Mouse (Mus musculus): Measurements from ENCODE around the gene Tnnt1. TPM values are rescaled to one million over a fixed set of nuclear protein-coding genes. Genes with fewer than 3 reads are reported as not detected.

Gene Tnnt1
- total RNA-seq (2014; rRNA removed; ENCODE audit: low replicate concordance) (27.4 and 28.3 TPM in 2 replicates), polyA plus RNA-seq (2015; fragmentation: Nextera tagmentation; extraction: Ambion mirVana) (93.7 and 106 TPM in 2 replicates)

DNA sequence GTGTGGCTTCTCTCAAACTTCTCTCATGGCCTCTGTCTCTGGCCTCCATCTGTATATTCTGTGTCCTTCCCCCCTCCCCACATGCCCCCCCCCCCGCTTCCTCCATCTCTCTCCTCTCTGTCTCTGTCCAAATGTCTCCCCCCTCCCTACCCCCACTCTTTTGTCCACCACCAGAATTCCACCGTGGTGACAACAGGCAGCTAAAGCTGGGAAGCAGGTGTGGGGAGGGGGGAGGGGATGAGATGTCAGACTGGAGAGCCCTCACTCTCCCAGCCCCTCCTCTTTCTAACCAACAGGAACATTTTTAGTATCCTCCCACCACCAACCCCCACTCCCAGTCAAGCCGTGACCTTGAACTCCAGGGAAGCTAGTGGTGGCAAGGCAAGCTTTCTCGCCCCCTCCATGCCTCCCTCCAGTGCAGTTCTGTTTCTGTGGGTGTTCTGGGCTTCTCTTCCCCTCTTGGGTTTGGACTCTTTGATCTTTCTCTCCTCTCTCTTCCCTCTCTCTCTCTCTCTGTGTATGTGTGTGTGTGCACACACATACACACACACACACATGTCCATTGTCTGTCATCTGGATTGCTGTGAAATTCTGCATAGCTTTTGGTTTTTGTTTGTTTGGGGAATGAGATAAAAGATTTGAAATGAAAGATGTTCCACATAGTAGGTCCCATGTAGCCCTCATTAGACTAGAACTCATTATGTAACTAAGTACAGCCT lies at the start of gene Tnnt1:
Gene Tnnt1, minus strand, starts transcription at position 51 of the 719 bp plus-strand sequence.
- peak; percentile 86 for TF ChIP-seq EP300 (IDR thresholded peaks at IDR 0.05; ENCODE audit: low read depth)
- TF ChIP-seq CTCF (IDR thresholded peaks at IDR 0.05; ENCODE audit: low read depth) = 0 out of 2 replicates have a peak, but pooled peaks have one; percentile 10
- Histone ChIP-seq H3K4me3 (ENCODE audit: low read depth, low read length) (no peak within 1 kb of the TSS), H3K27ac (ENCODE audit: low read depth) (peak within 1 kb of the TSS; percentile 89), H3K9ac (replicated peaks; ENCODE audit: low read depth, low read length) (peak within 1 kb of the TSS; percentile 29; the same call in 1 of the 2 replicates), H3K4me1 (ENCODE audit: control insufficient read depth, insufficient read depth) (peaks cover 59% of the 10 kb centered on the region), H3K36me3 (replicated peaks; ENCODE audit: control insufficient read depth, insufficient read depth, low read length) (peaks cover 25% of the 10 kb centered on the region), H3K9me3 (replicated peaks; ENCODE audit: control insufficient read depth, low read length) (no peaks in the 10 kb centered on the region), H3K4me2 (ENCODE audit: low read depth, low read length) (no peak within 1 kb of the TSS), H3K27me3 (ENCODE audit: control insufficient read depth, insufficient read depth, low read length) (no peaks in the 10 kb centered on the region)
- DNase-seq (ENCODE audit: low spot score) (peak; percentile 88), ATAC-seq (ENCODE audit: insufficient read depth, low read depth) (peak; percentile 73)
- 16% methylated on average over 3 of the region's 4 CpGs for WGBS

DNA sequence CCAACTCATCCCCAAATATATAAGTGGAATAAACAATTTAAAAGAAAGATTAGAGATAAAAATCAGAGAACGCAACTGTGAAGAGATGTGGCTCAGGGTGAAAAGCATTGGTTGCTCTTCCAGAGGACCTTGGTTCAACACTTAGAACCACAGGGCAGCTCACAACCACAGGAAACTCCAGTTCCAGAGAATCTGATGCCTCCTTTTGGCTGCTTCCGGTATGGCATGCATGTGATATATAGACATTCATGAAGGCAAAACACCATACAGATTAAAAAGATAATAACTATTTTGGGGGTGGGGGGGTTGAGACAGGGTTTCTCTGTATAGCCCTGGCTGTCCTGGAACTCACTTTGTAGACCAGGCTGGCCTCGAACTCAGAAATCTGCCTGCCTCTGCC lies 46.5 kb upstream of the Tnnt1 start:
- no peaks in the 10 kb centered on the region for H3K9me3 ChIP-seq (replicated peaks; ENCODE audit: control insufficient read depth, low read length)
- no peak overlapping the region for H3K9ac ChIP-seq (replicated peaks; ENCODE audit: low read depth, low read length)
- no peak overlapping the region for H3K27ac ChIP-seq (ENCODE audit: low read depth)
- H3K27me3 ChIP-seq (ENCODE audit: control insufficient read depth, insufficient read depth, low read length) = no peaks in the 10 kb centered on the region
- no peaks in the 10 kb centered on the region for H3K4me1 ChIP-seq (ENCODE audit: control insufficient read depth, insufficient read depth)
- H3K4me2 ChIP-seq (ENCODE audit: low read depth, low read length) = no peak overlapping the region
- no peaks in the 10 kb centered on the region for H3K36me3 ChIP-seq (replicated peaks; ENCODE audit: control insufficient read depth, insufficient read depth, low read length)
- DNase-seq (ENCODE audit: low spot score) (no peak), ATAC-seq (ENCODE audit: insufficient read depth, low read depth) (no peak)
- no peak for TF ChIP-seq EP300 (IDR thresholded peaks at IDR 0.05; ENCODE audit: low read depth)
- no peak for TF ChIP-seq CTCF (IDR thresholded peaks at IDR 0.05; ENCODE audit: low read depth)
- no peak overlapping the region for H3K4me3 ChIP-seq (ENCODE audit: low read depth, low read length)
- 83% methylated on average over 3 of the region's 3 CpGs for WGBS

DNA sequence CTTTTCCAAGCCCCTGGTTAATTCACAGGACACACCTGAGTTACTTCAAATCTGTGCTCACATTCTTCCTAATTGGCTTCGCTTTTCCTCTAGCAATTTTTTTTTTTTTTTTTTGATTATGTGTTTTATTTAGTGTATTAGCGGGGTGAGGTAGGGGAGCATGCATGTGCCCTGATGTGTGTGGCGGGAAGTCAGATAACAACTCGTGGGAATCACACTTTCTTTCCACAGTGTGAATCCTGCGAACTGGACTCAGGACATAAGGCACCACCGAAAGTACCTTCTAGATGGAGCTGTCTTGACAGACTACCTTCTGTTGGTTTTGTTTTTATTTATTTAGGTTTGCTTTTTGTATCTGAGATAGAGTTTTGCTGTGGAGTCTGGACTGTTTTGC lies 41.0 kb upstream of the Tnnt1 start:
- 0 out of 2 replicates have a peak, but pooled peaks cover 5% of the 10 kb centered on the region for H3K27me3 ChIP-seq (ENCODE audit: control insufficient read depth, insufficient read depth, low read length)
- H3K4me1 ChIP-seq (ENCODE audit: control insufficient read depth, insufficient read depth) = no peaks in the 10 kb centered on the region
- ATAC-seq (ENCODE audit: insufficient read depth, low read depth) (no peak), DNase-seq (ENCODE audit: low spot score) (no peak)
- no peaks in the 10 kb centered on the region for H3K36me3 ChIP-seq (replicated peaks; ENCODE audit: control insufficient read depth, insufficient read depth, low read length)
- H3K9ac ChIP-seq (replicated peaks; ENCODE audit: low read depth, low read length) = no peak overlapping the region
- no peak overlapping the region for H3K4me2 ChIP-seq (ENCODE audit: low read depth, low read length)
- no peaks in the 10 kb centered on the region for H3K9me3 ChIP-seq (replicated peaks; ENCODE audit: control insufficient read depth, low read length)
- H3K4me3 ChIP-seq (ENCODE audit: low read depth, low read length) = no peak overlapping the region
- 64% methylated on average over 6 of the region's 6 CpGs for WGBS
- TF ChIP-seq EP300 (IDR thresholded peaks at IDR 0.05; ENCODE audit: low read depth) (no peak), CTCF (IDR thresholded peaks at IDR 0.05; ENCODE audit: low read depth) (no peak)
- H3K27ac ChIP-seq (ENCODE audit: low read depth) = no peak overlapping the region

DNA sequence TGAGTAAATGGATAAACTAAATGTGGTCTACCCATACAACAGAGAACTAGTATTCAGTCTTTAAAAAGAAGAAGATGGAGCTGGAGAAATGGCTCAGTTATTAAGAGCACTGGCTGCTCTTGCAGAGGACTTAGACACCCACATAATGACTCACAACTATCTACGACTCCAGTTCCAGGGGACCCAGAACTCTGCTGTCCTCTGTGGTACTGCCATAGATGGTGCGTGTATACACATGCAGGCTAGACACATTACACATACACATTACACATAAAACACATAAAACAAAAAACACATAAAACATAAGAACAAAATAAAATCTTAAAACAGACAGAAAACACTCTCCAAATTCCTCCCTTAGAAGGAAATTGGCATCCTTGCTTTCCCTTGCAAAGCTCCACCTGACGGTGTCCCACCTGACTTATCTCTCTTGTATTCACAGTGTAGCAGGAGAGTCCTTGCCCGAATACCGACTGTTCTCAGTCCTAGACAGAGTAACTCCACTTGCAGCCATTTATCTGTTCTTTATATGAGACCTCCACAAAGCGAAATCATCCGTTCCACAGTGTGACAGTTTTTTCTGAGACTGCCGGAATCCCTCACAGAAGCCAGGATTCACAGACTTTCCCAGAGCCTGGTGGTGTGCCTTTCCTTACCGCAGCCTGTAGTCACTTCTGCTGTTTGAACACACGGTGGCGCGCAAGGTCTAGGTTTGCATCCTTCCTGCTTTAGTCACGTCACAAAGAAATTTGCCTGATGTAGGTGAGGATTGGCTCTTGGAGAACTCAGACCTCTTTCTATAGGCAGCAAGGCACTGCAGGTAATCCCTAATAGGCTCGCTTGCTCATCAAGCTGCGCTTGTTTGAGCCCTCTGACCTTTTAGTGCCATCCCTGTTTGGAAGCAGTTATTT lies 40.3 kb upstream of the Tnnt1 start:
- WGBS = 18% methylated on average over 15 of the region's 15 CpGs

DNA sequence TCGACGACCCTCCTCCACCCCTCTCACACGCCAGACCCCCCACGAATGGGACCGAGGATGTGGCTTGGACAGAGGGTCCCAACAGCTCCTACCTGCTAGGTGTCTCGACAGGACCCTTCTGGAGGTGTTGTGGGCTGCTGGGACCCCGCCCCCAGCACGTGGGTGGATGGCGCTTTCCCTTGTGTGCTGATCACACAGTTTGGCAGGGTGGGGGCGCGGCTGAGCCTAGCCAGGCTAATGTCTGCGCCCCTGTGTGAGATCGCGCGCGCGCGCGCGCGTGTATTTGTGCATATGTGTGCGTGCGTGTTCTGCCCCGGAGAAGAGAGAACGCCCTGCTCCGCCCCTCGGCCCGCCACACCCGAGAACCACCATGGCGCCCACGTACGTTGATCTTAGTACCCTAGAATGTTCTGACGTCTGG lies 31.0 kb upstream of the Tnnt1 start, which contains the start of gene Syt5:
Gene Syt5, minus strand, starts transcription at position 321 of the 421 bp plus-strand sequence.
- Histone ChIP-seq H3K4me1 (ENCODE audit: control insufficient read depth, insufficient read depth) (no peaks in the 10 kb centered on the region), H3K27ac (ENCODE audit: low read depth) (no peak within 1 kb of the TSS), H3K9me3 (replicated peaks; ENCODE audit: control insufficient read depth, low read length) (no peaks in the 10 kb centered on the region), H3K4me2 (ENCODE audit: low read depth, low read length) (peak within 1 kb of the TSS; percentile 43), H3K4me3 (ENCODE audit: low read depth, low read length) (peak within 1 kb of the TSS; percentile 15; the same call in 1 of the 2 replicates), H3K9ac (replicated peaks; ENCODE audit: low read depth, low read length) (no peak within 1 kb of the TSS), H3K27me3 (ENCODE audit: control insufficient read depth, insufficient read depth, low read length) (peaks cover 19% of the 10 kb centered on the region), H3K36me3 (replicated peaks; ENCODE audit: control insufficient read depth, insufficient read depth, low read length) (no peaks in the 10 kb centered on the region)
- DNase-seq (ENCODE audit: low spot score) (no peak), ATAC-seq (ENCODE audit: insufficient read depth, low read depth) (no peak)
- TF ChIP-seq EP300 (IDR thresholded peaks at IDR 0.05; ENCODE audit: low read depth) = no peak
- no peak for TF ChIP-seq CTCF (IDR thresholded peaks at IDR 0.05; ENCODE audit: low read depth)
- 7% methylated on average over 29 of the region's 33 CpGs for whole genome bisulfite sequencing

More for the DNA sequence above, 40.3 kb upstream of the Tnnt1 start:
- peak; percentile 86 for ATAC-seq (ENCODE audit: insufficient read depth, low read depth)
- Histone ChIP-seq H3K4me3 (ENCODE audit: low read depth, low read length) (no peak overlapping the region), H3K27me3 (ENCODE audit: control insufficient read depth, insufficient read depth, low read length) (0 out of 2 replicates have a peak, but pooled peaks cover 5% of the 10 kb centered on the region), H3K4me2 (ENCODE audit: low read depth, low read length) (no peak overlapping the region), H3K9me3 (replicated peaks; ENCODE audit: control insufficient read depth, low read length) (no peaks in the 10 kb centered on the region), H3K27ac (ENCODE audit: low read depth) (no peak overlapping the region), H3K36me3 (replicated peaks; ENCODE audit: control insufficient read depth, insufficient read depth, low read length) (no peaks in the 10 kb centered on the region), H3K4me1 (ENCODE audit: control insufficient read depth, insufficient read depth) (no peaks in the 10 kb centered on the region), H3K9ac (replicated peaks; ENCODE audit: low read depth, low read length) (no peak overlapping the region)
- TF ChIP-seq CTCF (IDR thresholded peaks at IDR 0.05; ENCODE audit: low read depth) (peak; percentile 98), EP300 (IDR thresholded peaks at IDR 0.05; ENCODE audit: low read depth) (no peak)
- peak; percentile 84 for DNase-seq (ENCODE audit: low spot score)

All from heart, postnatal 0 days (tissue).